Comparison of ENCODE assay signal across 27 mouse cellular contexts in genomic region chr9:82877078-82877477, GRCm38 (mm10). TPM values are rescaled to one million over a fixed set of nuclear protein-coding genes. Genes with fewer than 3 reads are reported as not detected.
DNase-seq lines count a peak whose midpoint lies in the region; ATAC-seq and TF ChIP-seq lines count a peak whose summit lies in the region.
"Had no signal": no experiment of that assay in that cellular context is flagged by ENCODE, and none has a peak within 500 bp of the region (broad histone marks: within the 10 kb centered on the region; RNA-seq: fewer than 3 reads in every experiment).

No protein-coding gene starts in this region.

- peaks cover 67% of the 10 kb centered on the region for H3K36me3 ChIP-seq in liver, postnatal 0 days (replicated peaks; ENCODE audit: insufficient read depth, low read length)
- H3K36me3 ChIP-seq in liver, embryonic 12.5 days = peaks cover 73% of the 10 kb centered on the region
- peaks cover 42% of the 10 kb centered on the region for H3K36me3 ChIP-seq in intestine, postnatal 0 days (ENCODE audit: control insufficient read depth, insufficient read depth)

- ATAC-seq in liver, postnatal 0 days = peak; percentile 88
- no peak for ATAC-seq in liver, embryonic 12.5 days
- ATAC-seq in intestine, postnatal 0 days = peak; percentile 91
- ATAC-seq in erythroid progenitor cell, adult 5-6 weeks (replicated peaks; ENCODE audit: low FRiP score, poor library complexity, severe bottlenecking) = no peak
- ATAC-seq: activated CD4-positive, CD25-positive, alpha-beta regulatory T cell, adult 4 months; forebrain, embryonic 14.5 days; forebrain, postnatal 0 days had no signal

- H3K9me3 ChIP-seq in liver, postnatal 0 days (ENCODE audit: low read length) = no peaks in the 10 kb centered on the region
- H3K9me3 ChIP-seq in liver, embryonic 12.5 days (replicated peaks) = no peaks in the 10 kb centered on the region
- H3K9me3 ChIP-seq in intestine, postnatal 0 days (ENCODE audit: control insufficient read depth) = no peaks in the 10 kb centered on the region
- H3K9me3 ChIP-seq: G1E; heart, embryonic 10.5 days; heart, embryonic 13.5 days; hindbrain, embryonic 15.5 days had no signal

- TF ChIP-seq EP300 in liver, postnatal 0 days (IDR thresholded peaks at IDR 0.05; ENCODE audit: low read depth) = 0 out of 2 replicates have a peak, but pooled peaks have one; percentile 38

- no peaks in the 10 kb centered on the region for H3K4me1 ChIP-seq in liver, postnatal 0 days (ENCODE audit: insufficient read depth)
- no peaks in the 10 kb centered on the region for H3K4me1 ChIP-seq in liver, embryonic 12.5 days
- H3K4me1 ChIP-seq in intestine, postnatal 0 days (replicated peaks; ENCODE audit: control insufficient read depth, insufficient read depth, low read length) = no peaks in the 10 kb centered on the region
- H3K4me1 ChIP-seq: heart, embryonic 10.5 days; heart, embryonic 13.5 days; hindbrain, embryonic 15.5 days had no signal

- H3K4me3 ChIP-seq in liver, postnatal 0 days (ENCODE audit: low read depth, low read length) = no peak overlapping the region
- H3K4me3 ChIP-seq in liver, embryonic 12.5 days = no peak overlapping the region
- H3K4me3 ChIP-seq in intestine, postnatal 0 days (ENCODE audit: low read depth, low read length) = no peak overlapping the region
- H3K4me3 ChIP-seq: heart, adult 2 months; heart, embryonic 10.5 days; heart, embryonic 13.5 days; hindbrain, embryonic 15.5 days had no signal

- WGBS in liver, postnatal 0 days (ENCODE audit: insufficient replicate concordance) = 83% methylated on average over 1 of the region's 1 CpGs
- WGBS in liver, embryonic 12.5 days (ENCODE audit: insufficient replicate concordance) = 90% methylated on average over 1 of the region's 1 CpGs
- 60% methylated on average over 1 of the region's 1 CpGs for WGBS in intestine, postnatal 0 days

- H3K27ac ChIP-seq in liver, postnatal 0 days (ENCODE audit: low read depth) = no peak overlapping the region
- H3K27ac ChIP-seq in liver, embryonic 12.5 days = no peak overlapping the region
- H3K27ac ChIP-seq in intestine, postnatal 0 days (ENCODE audit: low read depth, low read length) = no peak overlapping the region
- H3K27ac ChIP-seq: heart, adult 2 months; heart, embryonic 10.5 days; heart, embryonic 13.5 days; hindbrain, embryonic 15.5 days had no signal

- no peak overlapping the region for H3K9ac ChIP-seq in liver, postnatal 0 days (replicated peaks)
- H3K9ac ChIP-seq in liver, embryonic 12.5 days = no peak overlapping the region
- H3K9ac ChIP-seq in intestine, postnatal 0 days (ENCODE audit: low read depth, low read length) = no peak overlapping the region
- H3K9ac ChIP-seq: forebrain, postnatal 0 days; heart, embryonic 13.5 days; hindbrain, embryonic 15.5 days had no signal

- H3K4me2 ChIP-seq in liver, postnatal 0 days (ENCODE audit: low read depth, low read length) = no peak overlapping the region
- H3K4me2 ChIP-seq in liver, embryonic 12.5 days = no peak overlapping the region
- H3K4me2 ChIP-seq in intestine, postnatal 0 days (replicated peaks; ENCODE audit: low read depth) = no peak overlapping the region
- H3K4me2 ChIP-seq: heart, embryonic 13.5 days; hindbrain, embryonic 15.5 days had no signal

- DNase-seq in liver, postnatal 0 days = no peak
- peak; percentile 45 for DNase-seq in 416B (ENCODE audit: low read depth)
- DNase-seq in brain, adult 2 months (ENCODE audit: low read depth, low spot score) = peak; percentile 30
- DNase-seq in spleen, postnatal 4 days (ENCODE audit: low spot score in 2 of 2) = no peak
- DNase-seq in layer of hippocampus, postnatal 36 days = no peak
- DNase-seq: adrenal gland, adult 8-10 months; adrenal gland, postnatal 25 days; B cell, adult 2 months; cerebellum, adult 18-20 months; cerebellum, adult 9-10 months; cerebellum, postnatal 14 days; forebrain, postnatal 0 days; gastrocnemius, postnatal 10 days; gastrocnemius, postnatal 36 days; heart, adult 2 months; heart, postnatal 14 days; heart, postnatal 4 days had no signal

- H3K27me3 ChIP-seq in liver, postnatal 0 days (ENCODE audit: insufficient read depth, low read length) = no peaks in the 10 kb centered on the region
- H3K27me3 ChIP-seq in liver, embryonic 12.5 days (replicated peaks) = no peaks in the 10 kb centered on the region
- no peaks in the 10 kb centered on the region for H3K27me3 ChIP-seq in intestine, postnatal 0 days (replicated peaks; ENCODE audit: control insufficient read depth, insufficient read depth, low read length)
- H3K27me3 ChIP-seq: CH12.LX; heart, embryonic 13.5 days; hindbrain, embryonic 15.5 days had no signal

- no peak for TF ChIP-seq CTCF in liver, postnatal 0 days (IDR thresholded peaks at IDR 0.05; ENCODE audit: low read depth)
- TF ChIP-seq CTCF in intestine, postnatal 0 days (IDR thresholded peaks at IDR 0.05; ENCODE audit: low read depth) = no peak

RNA-seq across cellular contexts. Expression of gene Irak1bp1, which starts 47.7 kb away (rescaled TPM):
- polyA plus RNA-seq in liver, postnatal 0 days (2015; fragmentation: Nextera tagmentation; extraction: Ambion mirVana) = 1.2 and 1.4 TPM in 2 replicates
- 3.0 and 3.2 TPM in 2 replicates for polyA plus RNA-seq in liver, embryonic 12.5 days (2016; fragmentation: Nextera tagmentation; extraction: Ambion mirVana)
- 7.7 and 9.1 TPM in 2 replicates for polyA plus RNA-seq in intestine, postnatal 0 days (2015; fragmentation: Nextera tagmentation; extraction: Ambion mirVana)
- total RNA-seq in layer of hippocampus, postnatal 36 days (2021) = 10 to 100 TPM; 20.0 to 23.0 TPM
- total RNA-seq in erythroid progenitor cell, adult 5-6 weeks (2015; ENCODE audit: low replicate concordance) = not detected in 2 replicates
- 1.1 TPM in 1 of 2 replicates, not detected in the other for total RNA-seq in erythroid progenitor cell, adult 5-6 weeks (2017; ENCODE audit: low replicate concordance)

Comparison
In these comparisons a context has a peak if more than half of its experiments do, and no peak if none do; other contexts are left out.
1. ATAC-seq: peak in liver, postnatal 0 days (single experiment) and intestine, postnatal 0 days (single experiment); none in liver, embryonic 12.5 days (single experiment) and erythroid progenitor cell, adult 5-6 weeks (single experiment).
2. DNase-seq: peak in 416B (single experiment) and brain, adult 2 months (single experiment); none in liver, postnatal 0 days (single experiment), spleen, postnatal 4 days (0 of 2) and layer of hippocampus, postnatal 36 days (0 of 2).